Mouse (Mus musculus) forebrain, embryonic 11.5 days (tissue): Measurements from ENCODE around the gene Bmp2. TPM values are rescaled to one million over a fixed set of nuclear protein-coding genes. Genes with fewer than 3 reads are reported as not detected.

Source experiments
- ATAC-seq: fragments of 200-750 bp; cut with Nextera tagmentation; replicated peaks from 2 replicates; pipeline ENCODE4 v1.8.0; 2017; ENCODE audit warnings: moderate TSS enrichment; ENCODE audit not compliant: low FRiP score
- DNase-seq: peaks from one replicate; pipeline ENCODE4 v3.0.0-alpha.2; 2017; ENCODE audit warnings: low spot score
- H3K27ac ChIP-seq: fragments of 300-500 bp; sonication (generic); 2 replicates; pipeline ENCODE4 v1.5.1; 2014; ENCODE audit warnings: low read depth, low read length
- H3K27me3 ChIP-seq: fragments of 300-500 bp; sonication (generic); 2 replicates; pipeline ENCODE4 v1.6.1; 2014; ENCODE audit warnings: mild to moderate bottlenecking, low read length, mixed read lengths; ENCODE audit not compliant: control insufficient read depth, insufficient read depth
- H3K36me3 ChIP-seq: fragments of 300-500 bp; sonication (generic); 2 replicates; pipeline ENCODE4 v1.6.1; 2014; ENCODE audit warnings: mild to moderate bottlenecking, low read length, moderate library complexity, mixed read lengths; ENCODE audit not compliant: control insufficient read depth, insufficient read depth
- H3K4me1 ChIP-seq: fragments of 300-500 bp; sonication (generic); replicated peaks from 2 replicates; pipeline ENCODE4 v1.6.1; 2014; ENCODE audit warnings: low read length, mixed read lengths; ENCODE audit not compliant: control insufficient read depth, insufficient read depth
- H3K4me2 ChIP-seq: fragments of 300-500 bp; sonication (generic); 2 replicates; pipeline ENCODE4 v1.6.1; 2014; ENCODE audit warnings: low read depth, mild to moderate bottlenecking, low read length, moderate library complexity, mixed read lengths; ENCODE audit not compliant: severe bottlenecking
- H3K4me3 ChIP-seq: fragments of 300-500 bp; sonication (generic); 2 replicates; pipeline ENCODE4 v1.5.1; 2014; ENCODE audit warnings: low read depth, low read length
- H3K9ac ChIP-seq: fragments of 300-500 bp; sonication (generic); 2 replicates; pipeline ENCODE4 v1.6.1; 2014; ENCODE audit warnings: low read length
- H3K9me3 ChIP-seq: fragments of 300-500 bp; sonication (generic); 2 replicates; pipeline ENCODE4 v1.6.1; 2016; ENCODE audit warnings: low read length, mixed read lengths; ENCODE audit not compliant: control insufficient read depth
- WGBS: fragments of 180-500 bp; shearing (Covaris S2); extraction: QIAGEN DNeasy Blood & Tissue Kit; methylation state at CpG from one replicate; pipeline ENCODE4 v1.1.7; 2014; 5-methylcytosine and 5-hydroxymethylcytosine counted together
- polyA plus RNA-seq: library from polyadenylated mRNA; unstranded; fragments of >200 nt; fragmentation: Nextera tagmentation; extraction: Ambion mirVana; gene quantifications from 2 replicates; pipeline ENCODE4 v1.2.1, GENCODE M21; 2014

Gene Bmp2
- polyA plus RNA-seq, 1 experiment from 2014 or later = 2.6 TPM

- Histone ChIP-seq H3K9ac (no peak overlapping the region), H3K36me3 (no peaks in the 10 kb centered on the region), H3K4me2 (no peak overlapping the region), H3K4me3 (no peak overlapping the region), H3K4me1 (0 out of 2 replicates have a peak, but pooled peaks cover 2% of the 10 kb centered on the region), H3K9me3 (no peaks in the 10 kb centered on the region), H3K27ac (no peak overlapping the region), H3K27me3 (no peaks in the 10 kb centered on the region)
- no peak for DNase-seq
- no peak for ATAC-seq
- 91% methylated on average over 2 of the region's 2 CpGs for WGBS
These were observed 29.8 kb upstream of the Bmp2 start for GRCm38 (mm10) chr2:133522121-133522520.

DNA sequence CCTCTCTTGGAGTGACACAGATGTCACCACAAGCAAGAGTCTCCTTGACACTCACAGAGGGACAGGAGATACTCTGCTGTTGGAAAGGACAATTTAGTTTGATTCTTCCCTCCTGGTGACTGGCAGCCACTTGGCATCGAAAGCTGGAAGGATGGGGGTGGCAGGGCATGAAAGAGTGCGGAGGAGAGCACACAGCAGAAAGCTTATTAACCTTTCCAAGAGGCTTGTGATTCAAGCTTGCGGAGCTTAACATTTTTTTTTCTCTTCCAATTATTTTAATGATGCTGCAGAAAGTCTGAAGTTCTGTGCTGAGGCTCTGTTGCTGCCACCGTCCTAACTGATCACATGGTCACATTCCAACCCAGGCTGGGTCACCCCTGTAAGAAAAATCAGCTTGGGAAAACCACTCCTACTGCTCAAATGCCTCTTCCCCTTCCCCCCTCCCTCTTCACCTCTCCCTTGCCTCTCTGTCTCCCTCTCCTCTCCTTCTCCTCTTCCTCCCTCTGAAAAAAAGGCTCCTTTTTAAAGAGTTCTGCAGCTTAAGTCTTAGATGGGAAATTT is 26.3 kb upstream of the Bmp2 start:
- no peak overlapping the region for H3K27ac ChIP-seq
- H3K27me3 ChIP-seq = no peaks in the 10 kb centered on the region
- no peak overlapping the region for H3K9ac ChIP-seq
- H3K4me1 ChIP-seq = 0 out of 2 replicates have a peak, but pooled peaks cover 2% of the 10 kb centered on the region
- DNase-seq (no peak), ATAC-seq (peak; percentile 53; the same call in 1 of the 2 replicates)
- no peaks in the 10 kb centered on the region for H3K9me3 ChIP-seq
- no peak overlapping the region for H3K4me2 ChIP-seq
- 49% methylated on average over 4 of the region's 4 CpGs for WGBS
- no peaks in the 10 kb centered on the region for H3K36me3 ChIP-seq
- no peak overlapping the region for H3K4me3 ChIP-seq

- 0 out of 2 replicates have a peak, but pooled peaks cover 2% of the 10 kb centered on the region for H3K4me1 ChIP-seq
- H3K27ac ChIP-seq = no peak overlapping the region
- H3K9ac ChIP-seq = no peak overlapping the region
- WGBS = 93% methylated on average over 9 of the region's 9 CpGs
- no peak overlapping the region for H3K4me3 ChIP-seq
- H3K36me3 ChIP-seq = no peaks in the 10 kb centered on the region
- H3K4me2 ChIP-seq = no peak overlapping the region
- ATAC-seq (no peak), DNase-seq (no peak)
- no peaks in the 10 kb centered on the region for H3K9me3 ChIP-seq
- no peaks in the 10 kb centered on the region for H3K27me3 ChIP-seq
These were observed 22.6 kb upstream of the Bmp2 start for GRCm38 (mm10) chr2:133529396-133529795.

- Histone ChIP-seq H3K36me3 (no peaks in the 10 kb centered on the region), H3K9me3 (no peaks in the 10 kb centered on the region), H3K27ac (no peak overlapping the region), H3K4me1 (no peaks in the 10 kb centered on the region), H3K4me2 (no peak overlapping the region), H3K4me3 (no peak overlapping the region), H3K9ac (no peak overlapping the region), H3K27me3 (no peaks in the 10 kb centered on the region)
- no peak for DNase-seq
- WGBS = 85% methylated on average over 3 of the region's 3 CpGs
- ATAC-seq = no peak
These were observed 18.9 kb upstream of the Bmp2 start for GRCm38 (mm10) chr2:133533073-133533472.

- 0 out of 2 replicates have a peak, but pooled peaks have one; percentile 21 for ATAC-seq
- Histone ChIP-seq H3K36me3 (no peaks in the 10 kb centered on the region), H3K27me3 (no peaks in the 10 kb centered on the region), H3K4me2 (no peak overlapping the region), H3K9ac (no peak overlapping the region), H3K4me3 (no peak overlapping the region), H3K27ac (no peak overlapping the region), H3K4me1 (no peaks in the 10 kb centered on the region), H3K9me3 (no peaks in the 10 kb centered on the region)
- DNase-seq = no peak
- WGBS = 83% methylated on average over 9 of the region's 9 CpGs
These were observed 16.5 kb upstream of the Bmp2 start for GRCm38 (mm10) chr2:133535481-133535880.

- Histone ChIP-seq H3K9me3 (no peaks in the 10 kb centered on the region), H3K9ac (no peak overlapping the region), H3K4me3 (no peak overlapping the region), H3K36me3 (no peaks in the 10 kb centered on the region), H3K27me3 (no peaks in the 10 kb centered on the region), H3K4me1 (no peaks in the 10 kb centered on the region), H3K4me2 (no peak overlapping the region), H3K27ac (no peak overlapping the region)
- WGBS = 94% methylated on average over 7 of the region's 7 CpGs
- no peak for ATAC-seq
- DNase-seq = no peak
These were observed 15.1 kb upstream of the Bmp2 start for GRCm38 (mm10) chr2:133536812-133537211.

DNA sequence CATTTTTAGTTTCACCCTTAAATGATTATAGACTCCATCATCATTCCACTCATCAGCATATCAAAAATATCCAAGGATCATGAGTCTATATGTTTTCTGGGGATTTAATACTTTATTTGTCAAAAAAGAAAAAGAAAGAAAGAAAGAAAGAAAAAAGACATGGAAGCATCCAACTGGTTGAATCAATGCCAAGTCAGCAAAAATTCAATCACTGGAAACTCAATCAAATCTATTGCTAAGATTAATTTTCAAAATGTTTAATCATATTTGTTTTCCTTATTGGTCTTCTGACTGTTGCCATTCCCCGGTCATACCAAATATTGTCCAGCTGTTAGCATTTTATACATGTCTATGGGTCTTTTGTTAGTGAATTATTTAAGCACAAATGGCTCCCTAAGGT is 11.3 kb upstream of the Bmp2 start:
- ATAC-seq (no peak), DNase-seq (no peak)
- Histone ChIP-seq H3K4me2 (no peak overlapping the region), H3K27me3 (no peaks in the 10 kb centered on the region), H3K9ac (no peak overlapping the region), H3K4me1 (no peaks in the 10 kb centered on the region), H3K9me3 (no peaks in the 10 kb centered on the region), H3K27ac (no peak overlapping the region), H3K36me3 (no peaks in the 10 kb centered on the region), H3K4me3 (no peak overlapping the region)
- 40% methylated on average over 1 of the region's 1 CpGs for WGBS

DNA sequence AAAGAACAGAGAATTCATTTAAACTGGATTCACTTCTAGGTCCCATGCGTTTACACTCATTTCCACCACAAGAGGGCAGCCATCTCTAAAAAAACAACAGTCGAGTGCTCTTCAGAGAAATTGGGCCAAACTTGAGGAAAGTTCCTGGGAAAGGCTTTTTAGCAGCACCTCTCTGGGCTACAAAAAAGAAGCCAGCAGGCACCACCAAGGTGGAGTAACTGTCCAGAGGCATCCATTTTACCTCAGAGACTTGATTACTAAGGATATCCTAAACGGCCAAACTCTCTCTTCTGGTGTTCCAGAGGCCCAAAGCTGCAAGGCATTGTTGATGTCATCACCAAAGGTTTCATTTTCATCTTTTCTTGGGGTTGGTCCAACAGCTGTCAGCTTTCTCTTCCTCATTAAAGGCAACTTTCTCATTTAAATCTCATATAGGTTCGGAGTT is 1.7 kb upstream of the Bmp2 start:
- ATAC-seq (0 out of 2 replicates have a peak, but pooled peaks have one; percentile 20), DNase-seq (peak; percentile 59)
- WGBS = 34% methylated on average over 4 of the region's 4 CpGs
- Histone ChIP-seq H3K27me3 (peaks cover 37% of the 10 kb centered on the region), H3K4me2 (no peak overlapping the region), H3K4me1 (peaks cover 5% of the 10 kb centered on the region), H3K9me3 (no peaks in the 10 kb centered on the region), H3K27ac (no peak overlapping the region), H3K9ac (no peak overlapping the region), H3K4me3 (no peak overlapping the region), H3K36me3 (no peaks in the 10 kb centered on the region)

DNA sequence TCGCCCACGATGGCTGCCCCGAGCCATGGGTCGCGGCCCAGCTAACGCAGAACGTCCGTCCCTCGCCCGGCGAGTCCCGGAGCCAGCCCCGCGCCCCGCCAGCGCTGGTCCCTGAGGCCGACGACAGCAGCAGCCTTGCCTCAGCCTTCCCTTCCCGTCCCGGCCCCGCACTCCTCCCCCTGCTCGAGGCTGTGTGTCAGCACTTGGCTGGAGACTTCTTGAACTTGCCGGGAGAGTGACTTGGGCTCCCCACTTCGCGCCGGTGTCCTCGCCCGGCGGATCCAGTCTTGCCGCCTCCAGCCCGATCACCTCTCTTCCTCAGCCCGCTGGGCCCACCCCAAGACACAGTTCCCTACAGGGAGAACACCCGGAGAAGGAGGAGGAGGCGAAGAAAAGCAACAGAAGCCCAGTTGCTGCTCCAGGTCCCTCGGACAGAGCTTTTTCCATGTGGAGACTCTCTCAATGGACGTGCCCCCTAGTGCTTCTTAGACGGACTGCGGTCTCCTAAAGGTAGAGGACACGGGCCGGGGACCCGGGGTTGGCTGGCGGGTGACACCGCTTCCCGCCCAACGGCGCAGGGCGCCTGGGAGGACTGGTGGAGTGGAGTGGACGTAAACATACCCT is 995 bp downstream of the Bmp2 start:
- peaks cover 42% of the 10 kb centered on the region for H3K27me3 ChIP-seq
- no peak overlapping the region for H3K27ac ChIP-seq
- ATAC-seq (peak; percentile 25), DNase-seq (peak; percentile 72)
- under 1% methylated on average over 47 of the region's 48 CpGs for WGBS
- H3K4me2 ChIP-seq = peak overlapping the region; percentile 89
- H3K9me3 ChIP-seq = no peaks in the 10 kb centered on the region
- H3K4me1 ChIP-seq = peaks cover 5% of the 10 kb centered on the region
- peak overlapping the region; percentile 23 for H3K9ac ChIP-seq
- H3K36me3 ChIP-seq = no peaks in the 10 kb centered on the region
- peak overlapping the region; percentile 50 for H3K4me3 ChIP-seq
